Mouse (Mus musculus) heart, embryonic 16.5 days (tissue): ENCODE measurements around the gene Ipo13. TPM values are rescaled to one million over a fixed set of nuclear protein-coding genes. Genes with fewer than 3 reads are reported as not detected.

Experiments
- ATAC-seq: fragments of 200-750 bp; cut with Nextera tagmentation; replicated peaks from 2 replicates; pipeline ENCODE4 v1.8.0; 2017; ENCODE audit warnings: moderate number of reproducible peaks; ENCODE audit not compliant: insufficient read depth, low FRiP score; ENCODE audit errors: extremely low read depth
- H3K27ac ChIP-seq: fragments of 300-500 bp; sonication (generic); 2 replicates; pipeline ENCODE4 v1.5.1; 2014; ENCODE audit warnings: mild to moderate bottlenecking, low read length, control low read depth, moderate library complexity
- H3K27me3 ChIP-seq: fragments of 300-500 bp; sonication (generic); 2 replicates; pipeline ENCODE4 v1.6.1; 2014; ENCODE audit warnings: low read length, mixed read lengths; ENCODE audit not compliant: control insufficient read depth, insufficient read depth
- H3K36me3 ChIP-seq: fragments of 300-500 bp; sonication (generic); 2 replicates; pipeline ENCODE4 v1.6.1; 2014; ENCODE audit not compliant: control insufficient read depth, insufficient read depth
- H3K4me1 ChIP-seq: fragments of 300-500 bp; sonication (generic); 2 replicates; pipeline ENCODE4 v1.6.1; 2014; ENCODE audit warnings: low read length, mixed read lengths; ENCODE audit not compliant: control insufficient read depth, insufficient read depth
- H3K4me2 ChIP-seq: fragments of 300-500 bp; sonication (generic); 2 replicates; pipeline ENCODE4 v1.6.1; 2014; ENCODE audit warnings: low read depth, mild to moderate bottlenecking, control low read depth, low read length
- H3K4me3 ChIP-seq: fragments of 300-500 bp; sonication (generic); 2 replicates; pipeline ENCODE4 v1.5.1; 2014; ENCODE audit warnings: mild to moderate bottlenecking, control low read depth, low read length
- H3K9ac ChIP-seq: fragments of 300-500 bp; sonication (generic); 2 replicates; pipeline ENCODE4 v1.6.1; 2014; ENCODE audit warnings: low read length, control low read depth
- H3K9me3 ChIP-seq: fragments of 300-500 bp; sonication (generic); replicated peaks from 2 replicates; pipeline ENCODE4 v1.6.1; 2016; ENCODE audit warnings: low read length; ENCODE audit not compliant: control insufficient read depth
- WGBS: fragments of 180-500 bp; shearing (Covaris S2); extraction: QIAGEN DNeasy Blood & Tissue Kit; methylation state at CpG from one replicate; pipeline ENCODE4 v1.1.7; 2014; 5-methylcytosine and 5-hydroxymethylcytosine counted together
- polyA plus RNA-seq: library from polyadenylated mRNA; unstranded; fragments of >200 nt; fragmentation: Nextera tagmentation; extraction: Ambion mirVana; gene quantifications from 2 replicates; pipeline ENCODE4 v1.2.1, GENCODE M21; 2015

Ipo13 gene
- polyA plus RNA-seq, 1 experiment from 2014 or later = 43.7 TPM

DNA sequence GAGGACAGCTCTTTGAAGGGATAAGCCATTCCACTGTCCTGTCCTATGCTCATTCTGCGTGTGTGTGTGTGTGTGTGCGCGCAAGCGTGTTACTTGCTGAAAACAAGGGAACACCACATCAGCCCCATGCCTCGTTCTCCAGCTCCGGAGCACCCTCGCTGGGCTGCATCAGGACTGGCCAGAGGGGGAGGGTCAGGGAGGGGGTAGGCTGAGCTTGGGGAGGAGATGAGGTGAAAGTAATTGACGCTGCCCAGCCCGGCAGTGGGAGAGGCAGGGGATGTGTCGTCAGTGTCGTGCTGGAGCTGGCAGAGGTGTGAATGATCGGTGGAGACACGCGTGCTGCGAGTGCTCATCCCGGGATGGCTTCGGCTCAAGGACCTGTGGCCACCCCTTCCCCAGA is 65.7 kb downstream of the Ipo13 start:
- H3K27me3 ChIP-seq = no peaks in the 10 kb centered on the region
- H3K27ac ChIP-seq = no peak overlapping the region
- ATAC-seq = no peak
- WGBS = 48% methylated on average over 17 of the region's 17 CpGs
- H3K36me3 ChIP-seq = no peaks in the 10 kb centered on the region
- no peak overlapping the region for H3K4me2 ChIP-seq
- H3K4me3 ChIP-seq = no peak overlapping the region
- no peaks in the 10 kb centered on the region for H3K9me3 ChIP-seq
- H3K4me1 ChIP-seq = 0 out of 2 replicates have a peak, but pooled peaks cover 2% of the 10 kb centered on the region
- no peak overlapping the region for H3K9ac ChIP-seq

- Histone ChIP-seq H3K4me3 (no peak overlapping the region), H3K4me1 (0 out of 2 replicates have a peak, but pooled peaks cover 2% of the 10 kb centered on the region), H3K27ac (no peak overlapping the region), H3K27me3 (no peaks in the 10 kb centered on the region), H3K9me3 (no peaks in the 10 kb centered on the region), H3K4me2 (no peak overlapping the region), H3K36me3 (no peaks in the 10 kb centered on the region), H3K9ac (no peak overlapping the region)
- 68% methylated on average over 2 of the region's 2 CpGs for WGBS
- no peak for ATAC-seq
Measured at GRCm38 (mm10) chr4:117847011-117847410, 67.8 kb downstream of the Ipo13 start.

DNA sequence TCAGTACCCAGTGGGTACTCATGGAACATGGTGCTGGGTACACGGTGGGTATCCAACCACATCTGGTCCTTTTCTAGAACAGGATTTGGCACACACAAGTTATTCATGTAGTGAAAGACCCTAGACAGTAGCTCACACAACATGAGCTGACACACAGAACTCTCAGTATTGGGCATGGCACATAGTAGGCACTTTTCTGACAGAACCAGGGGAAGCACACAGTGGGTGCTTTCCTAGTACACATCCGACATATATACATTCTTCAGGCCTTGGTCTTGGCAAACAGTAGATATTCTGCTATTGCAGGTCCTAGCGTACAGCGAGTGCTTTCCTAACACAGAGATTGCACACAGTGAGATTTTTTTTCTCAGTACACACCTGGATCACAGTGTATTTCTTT is 68.5 kb downstream of the Ipo13 start:
- ATAC-seq = no peak

DNA sequence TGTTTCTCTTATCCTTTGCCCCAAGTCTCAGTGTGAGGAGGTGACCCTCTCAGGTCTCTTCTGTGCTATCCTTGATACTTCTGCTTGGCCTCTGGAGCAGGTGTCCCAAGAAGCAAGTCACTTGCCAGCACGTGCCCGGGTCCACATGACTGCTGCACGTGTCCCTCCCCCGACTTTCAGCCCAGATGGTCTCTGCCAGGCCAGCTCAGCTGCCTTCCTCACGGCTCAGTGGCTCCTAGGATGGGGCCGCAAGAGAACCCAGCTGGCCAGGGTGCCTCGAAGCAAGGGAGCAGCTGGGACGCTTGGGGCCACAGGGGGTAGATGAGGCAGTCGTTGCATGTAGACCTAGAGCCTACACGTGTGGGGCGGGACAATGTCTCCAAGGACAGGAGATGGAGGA is 69.5 kb downstream of the Ipo13 start:
- Histone ChIP-seq H3K36me3 (no peaks in the 10 kb centered on the region), H3K9me3 (no peaks in the 10 kb centered on the region), H3K4me1 (0 out of 2 replicates have a peak, but pooled peaks cover 2% of the 10 kb centered on the region), H3K9ac (no peak overlapping the region), H3K4me2 (no peak overlapping the region), H3K4me3 (no peak overlapping the region), H3K27me3 (no peaks in the 10 kb centered on the region), H3K27ac (no peak overlapping the region)
- WGBS = 82% methylated on average over 11 of the region's 11 CpGs
- ATAC-seq = no peak

More for the DNA sequence above, 68.5 kb downstream of the Ipo13 start:
- 94% methylated on average over 4 of the region's 4 CpGs for WGBS
- Histone ChIP-seq H3K27ac (no peak overlapping the region), H3K27me3 (no peaks in the 10 kb centered on the region), H3K36me3 (no peaks in the 10 kb centered on the region), H3K4me2 (no peak overlapping the region), H3K9ac (no peak overlapping the region), H3K4me3 (no peak overlapping the region), H3K4me1 (0 out of 2 replicates have a peak, but pooled peaks cover 2% of the 10 kb centered on the region), H3K9me3 (no peaks in the 10 kb centered on the region)

Other genes with a start within 250 kb of the Ipo13 start
- gene Dmap1, start 232.7 kb downstream of the Ipo13 start, polyA plus RNA-seq = 41.0 and 45.7 TPM in 2 replicates
- not detected in 2 replicates for gene Gm12845, start 190.6 kb downstream of the Ipo13 start, polyA plus RNA-seq
- not detected in 2 replicates for gene Klf17, start 149.4 kb downstream of the Ipo13 start, polyA plus RNA-seq
- gene Slc6a9, start 80.5 kb downstream of the Ipo13 start, polyA plus RNA-seq = 5.3 and 6.7 TPM in 2 replicates
- gene Ccdc24, start 42.4 kb downstream of the Ipo13 start, polyA plus RNA-seq = 0.51 and 0.55 TPM in 2 replicates
- gene B4galt2, start 31.5 kb downstream of the Ipo13 start, polyA plus RNA-seq = 8.6 and 9.5 TPM in 2 replicates
- 229 and 244 TPM in 2 replicates for gene Atp6v0b, start 27.7 kb downstream of the Ipo13 start, polyA plus RNA-seq
- gene Dph2, start 23.0 kb downstream of the Ipo13 start, polyA plus RNA-seq = 12.5 and 15.1 TPM in 2 replicates
- 0.70 and 0.85 TPM in 2 replicates for gene Artn, start 14.8 kb upstream of the Ipo13 start, polyA plus RNA-seq
- 7.8 and 8.9 TPM in 2 replicates for gene St3gal3, start 219.9 kb upstream of the Ipo13 start, polyA plus RNA-seq